Mouse (Mus musculus): ENCODE data around the gene Fancd2os. TPM values are rescaled to one million over a fixed set of nuclear protein-coding genes. Genes with fewer than 3 reads are reported as not detected.

The Fancd2os gene
- polyA plus RNA-seq, 1 experiment from 2014 or later = not detected

DNA sequence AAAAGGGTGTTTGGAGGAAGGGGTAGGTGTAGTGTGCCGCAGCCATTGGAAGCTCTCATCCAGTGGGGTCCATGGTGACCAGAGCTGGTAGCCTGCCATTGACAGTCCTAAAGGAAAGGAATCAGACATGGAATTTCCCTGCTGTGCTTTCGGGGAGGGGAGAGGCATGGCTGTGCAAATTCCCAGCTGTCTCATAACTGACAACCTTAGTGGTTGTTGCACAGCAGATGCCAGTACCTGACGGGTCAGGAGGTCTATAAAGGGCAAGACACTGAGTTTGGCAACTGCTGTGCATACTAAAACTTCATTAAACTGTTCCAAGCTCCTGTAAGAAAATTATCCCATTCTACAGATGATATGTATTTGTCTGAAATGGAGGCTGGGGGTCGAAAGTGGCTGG, 2.6 kb downstream of the Fancd2os start:
- ATAC-seq (ENCODE audit: low read depth) = no peak
- Histone ChIP-seq H3K4me2 (ENCODE audit: low read depth, low read length) (no peak overlapping the region), H3K4me1 (ENCODE audit: control insufficient read depth, low read depth, low read length) (peaks cover 4% of the 10 kb centered on the region; the same call in 1 of the 2 replicates), H3K4me3 (ENCODE audit: low read depth, low read length) (no peak overlapping the region), H3K36me3 (ENCODE audit: control insufficient read depth, insufficient read depth) (no peaks in the 10 kb centered on the region), H3K27me3 (ENCODE audit: control insufficient read depth, insufficient read depth, low read depth, low read length) (no peaks in the 10 kb centered on the region), H3K9me3 (replicated peaks; ENCODE audit: control insufficient read depth, low read length) (no peaks in the 10 kb centered on the region), H3K27ac (ENCODE audit: low read length) (no peak overlapping the region), H3K9ac (ENCODE audit: low read depth, low read length) (no peak overlapping the region)
- 76% methylated on average over 4 of the region's 4 CpGs for WGBS (ENCODE audit: insufficient replicate concordance)

DNA sequence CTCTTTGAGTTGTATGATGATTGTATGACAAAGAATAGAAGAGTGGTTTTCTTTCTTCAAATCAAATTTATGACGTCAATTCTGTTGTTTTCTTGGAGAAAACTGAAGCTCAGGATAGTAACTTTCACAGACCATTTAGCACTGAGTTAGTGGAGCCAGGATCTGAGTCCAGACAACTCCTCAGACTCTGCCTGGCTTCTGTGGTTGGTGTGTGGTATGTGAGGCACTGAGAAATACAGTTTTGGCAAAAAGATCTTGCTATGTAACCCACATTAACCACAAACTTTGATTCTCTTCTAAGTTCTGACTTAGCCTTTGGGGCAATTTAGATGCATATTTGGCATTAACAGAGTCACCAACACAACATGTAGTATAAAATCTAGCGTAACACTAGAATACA, 7.9 kb downstream of the Fancd2os start:
- H3K9ac ChIP-seq (ENCODE audit: low read depth, low read length) = no peak overlapping the region
- H3K9me3 ChIP-seq (replicated peaks; ENCODE audit: control insufficient read depth, low read length) = no peaks in the 10 kb centered on the region
- no peak overlapping the region for H3K4me2 ChIP-seq (ENCODE audit: low read depth, low read length)
- no peaks in the 10 kb centered on the region for H3K4me1 ChIP-seq (ENCODE audit: control insufficient read depth, low read depth, low read length)
- 82% methylated on average over 2 of the region's 2 CpGs for WGBS (ENCODE audit: insufficient replicate concordance)
- no peak overlapping the region for H3K4me3 ChIP-seq (ENCODE audit: low read depth, low read length)
- H3K36me3 ChIP-seq (ENCODE audit: control insufficient read depth, insufficient read depth) = no peaks in the 10 kb centered on the region
- H3K27me3 ChIP-seq (ENCODE audit: control insufficient read depth, insufficient read depth, low read depth, low read length) = no peaks in the 10 kb centered on the region
- H3K27ac ChIP-seq (ENCODE audit: low read length) = no peak overlapping the region
- ATAC-seq (ENCODE audit: low read depth) = no peak

DNA sequence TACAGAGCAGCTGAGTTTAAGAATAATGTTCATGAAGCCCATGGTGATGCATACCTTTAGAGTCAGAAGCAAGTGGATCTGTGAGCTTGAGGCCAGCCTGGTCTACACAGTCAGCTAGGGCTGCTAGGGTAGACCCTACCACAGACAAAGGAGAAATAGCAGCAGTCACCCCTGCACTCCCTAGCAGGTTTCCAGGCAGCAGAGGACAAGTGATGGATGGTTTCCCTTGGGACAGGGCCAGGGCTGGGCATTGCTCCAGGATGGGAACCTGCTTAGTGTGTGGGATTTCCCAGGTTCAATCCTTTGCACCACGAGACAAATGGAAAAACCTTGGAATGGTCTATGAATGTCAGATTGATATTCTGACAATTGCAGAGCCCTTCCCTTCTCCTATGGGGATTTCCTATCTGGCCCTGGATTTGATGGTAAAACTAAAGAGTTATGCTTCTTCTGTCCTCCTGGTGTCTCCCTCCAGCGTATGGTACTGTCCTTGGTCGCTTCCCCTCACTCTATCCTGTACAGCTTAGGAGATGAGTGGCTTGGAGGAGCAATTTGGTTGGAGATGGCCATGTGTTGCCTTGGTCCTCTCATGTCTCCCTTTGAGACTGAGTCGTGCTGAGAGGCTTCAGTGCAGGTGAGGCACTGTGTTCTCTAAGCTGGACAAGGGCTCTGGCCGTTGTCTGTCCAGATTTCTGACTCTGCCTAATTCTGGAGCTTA, 13.9 kb downstream of the Fancd2os start:
- Histone ChIP-seq H3K27me3 (ENCODE audit: control insufficient read depth, insufficient read depth, low read depth, low read length) (no peaks in the 10 kb centered on the region), H3K9me3 (replicated peaks; ENCODE audit: control insufficient read depth, low read length) (no peaks in the 10 kb centered on the region), H3K36me3 (ENCODE audit: control insufficient read depth, insufficient read depth) (no peaks in the 10 kb centered on the region; the same call in 1 of the 2 replicates), H3K4me3 (ENCODE audit: low read depth, low read length) (no peak overlapping the region), H3K4me1 (ENCODE audit: control insufficient read depth, low read depth, low read length) (no peaks in the 10 kb centered on the region), H3K9ac (ENCODE audit: low read depth, low read length) (no peak overlapping the region), H3K4me2 (ENCODE audit: low read depth, low read length) (no peak overlapping the region), H3K27ac (ENCODE audit: low read length) (no peak overlapping the region)
- 74% methylated on average over 5 of the region's 5 CpGs for WGBS (ENCODE audit: insufficient replicate concordance)
- 0 out of 2 replicates have a peak, but pooled peaks have one; percentile 13 for ATAC-seq (ENCODE audit: low read depth)

DNA sequence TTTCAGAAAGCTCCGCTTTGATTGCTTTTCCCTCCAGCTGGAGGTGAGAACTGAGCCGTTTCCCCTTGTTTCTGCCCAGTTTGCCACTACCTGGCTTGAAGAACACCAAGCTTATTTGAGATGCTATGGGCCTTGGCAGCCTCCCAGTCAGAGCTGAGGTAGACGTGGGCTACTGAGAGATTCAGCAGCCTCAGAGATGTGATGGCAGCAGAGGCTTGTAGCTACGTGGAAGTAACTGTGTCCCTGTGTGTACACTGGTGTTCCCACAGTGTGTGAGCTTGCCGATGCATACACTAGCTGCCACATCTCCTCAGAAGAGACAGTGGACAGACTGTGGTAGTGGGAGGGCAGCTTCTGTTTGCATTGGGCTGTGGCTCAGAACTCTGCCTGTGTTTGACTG, 15.4 kb downstream of the Fancd2os start:
- Histone ChIP-seq H3K9me3 (replicated peaks; ENCODE audit: control insufficient read depth, low read length) (no peaks in the 10 kb centered on the region), H3K4me2 (ENCODE audit: low read depth, low read length) (no peak overlapping the region), H3K27ac (ENCODE audit: low read length) (no peak overlapping the region), H3K27me3 (ENCODE audit: control insufficient read depth, insufficient read depth, low read depth, low read length) (no peaks in the 10 kb centered on the region), H3K9ac (ENCODE audit: low read depth, low read length) (no peak overlapping the region), H3K4me1 (ENCODE audit: control insufficient read depth, low read depth, low read length) (no peaks in the 10 kb centered on the region), H3K4me3 (ENCODE audit: low read depth, low read length) (no peak overlapping the region), H3K36me3 (ENCODE audit: control insufficient read depth, insufficient read depth) (no peaks in the 10 kb centered on the region; the same call in 1 of the 2 replicates)
- no peak for ATAC-seq (ENCODE audit: low read depth)
- 76% methylated on average over 5 of the region's 5 CpGs for WGBS (ENCODE audit: insufficient replicate concordance)

DNA sequence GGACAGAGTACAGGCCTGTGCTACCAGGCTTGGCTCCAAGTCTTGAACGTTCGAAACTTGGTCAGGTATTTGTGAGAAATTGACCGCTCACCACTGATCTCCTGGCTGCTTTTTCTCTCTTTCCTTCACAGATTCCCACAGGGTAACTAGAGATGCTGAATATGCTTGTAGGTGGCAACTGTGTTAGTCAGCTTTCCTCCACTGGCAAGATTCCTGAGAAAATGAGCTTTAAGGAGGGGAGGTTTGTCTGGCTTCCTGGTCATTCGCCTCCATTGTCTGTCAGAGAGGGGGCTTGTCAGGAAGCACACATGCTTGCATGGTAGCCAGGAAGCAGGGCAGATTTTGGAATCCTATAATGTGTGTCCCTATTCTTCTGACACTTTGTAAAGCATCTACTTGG, 17.5 kb downstream of the Fancd2os start:
- ATAC-seq (ENCODE audit: low read depth) = no peak
- H3K27ac ChIP-seq (ENCODE audit: low read length) = no peak overlapping the region

DNA sequence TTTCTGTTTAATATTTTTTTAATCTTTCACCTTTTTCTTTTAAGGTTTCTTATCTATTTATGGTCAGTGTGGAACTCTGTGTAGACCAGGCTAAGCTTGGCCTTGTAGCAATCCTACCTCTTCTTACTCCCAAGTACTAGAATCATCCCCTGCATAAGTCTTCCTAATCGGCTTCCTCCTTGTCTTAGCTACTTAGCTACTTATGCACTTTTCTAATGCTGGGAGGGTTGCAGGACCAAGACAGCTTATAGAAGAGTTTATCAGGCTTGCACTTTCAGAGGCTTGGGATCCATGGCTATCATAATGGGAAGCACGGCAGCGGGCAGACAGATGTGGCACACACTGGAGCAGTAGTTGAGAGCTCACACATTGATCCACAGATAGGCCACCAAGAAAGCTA, 21.2 kb downstream of the Fancd2os start:
- no peaks in the 10 kb centered on the region for H3K4me1 ChIP-seq (ENCODE audit: control insufficient read depth, low read depth, low read length)
- H3K4me3 ChIP-seq (ENCODE audit: low read depth, low read length) = no peak overlapping the region
- peaks cover 5% of the 10 kb centered on the region for H3K36me3 ChIP-seq (ENCODE audit: control insufficient read depth, insufficient read depth)
- no peak overlapping the region for H3K4me2 ChIP-seq (ENCODE audit: low read depth, low read length)
- WGBS (ENCODE audit: insufficient replicate concordance) = 81% methylated on average over 3 of the region's 3 CpGs
- H3K9ac ChIP-seq (ENCODE audit: low read depth, low read length) = no peak overlapping the region
- no peak for ATAC-seq (ENCODE audit: low read depth)
- no peak overlapping the region for H3K27ac ChIP-seq (ENCODE audit: low read length)
- H3K9me3 ChIP-seq (replicated peaks; ENCODE audit: control insufficient read depth, low read length) = no peaks in the 10 kb centered on the region
- H3K27me3 ChIP-seq (ENCODE audit: control insufficient read depth, insufficient read depth, low read depth, low read length) = no peaks in the 10 kb centered on the region

More for the DNA sequence above, 17.5 kb downstream of the Fancd2os start:
- H3K9ac ChIP-seq (ENCODE audit: low read depth, low read length) = no peak overlapping the region
- H3K4me1 ChIP-seq (ENCODE audit: control insufficient read depth, low read depth, low read length) = no peaks in the 10 kb centered on the region
- no peaks in the 10 kb centered on the region; the same call in 1 of the 2 replicates for H3K36me3 ChIP-seq (ENCODE audit: control insufficient read depth, insufficient read depth)
- H3K27me3 ChIP-seq (ENCODE audit: control insufficient read depth, insufficient read depth, low read depth, low read length) = no peaks in the 10 kb centered on the region
- no peaks in the 10 kb centered on the region for H3K9me3 ChIP-seq (replicated peaks; ENCODE audit: control insufficient read depth, low read length)
- no peak overlapping the region for H3K4me3 ChIP-seq (ENCODE audit: low read depth, low read length)
- no peak overlapping the region for H3K4me2 ChIP-seq (ENCODE audit: low read depth, low read length)
- 83% methylated on average over 4 of the region's 4 CpGs for WGBS (ENCODE audit: insufficient replicate concordance)

DNA sequence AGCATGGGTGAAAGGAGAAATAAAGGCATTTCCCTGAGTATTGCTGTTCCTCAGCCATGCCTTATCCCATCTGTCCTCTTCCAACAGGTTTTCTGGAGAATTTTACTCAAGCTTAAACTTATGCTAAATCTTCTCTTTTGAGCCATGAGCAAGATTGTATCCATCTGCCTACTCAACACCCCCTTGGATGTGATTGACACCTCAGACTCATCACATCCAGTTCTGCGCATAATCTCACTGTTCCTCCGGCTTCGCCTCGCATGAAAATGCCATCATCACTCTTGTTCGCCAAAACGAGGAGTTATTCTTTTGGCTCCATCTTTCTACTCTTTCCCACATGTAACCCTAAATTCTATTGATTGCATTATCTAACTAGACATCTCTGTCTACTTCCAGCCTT, 24.5 kb downstream of the Fancd2os start:
- H3K36me3 ChIP-seq (ENCODE audit: control insufficient read depth, insufficient read depth) = peaks cover 8% of the 10 kb centered on the region
- 90% methylated on average over 6 of the region's 6 CpGs for WGBS (ENCODE audit: insufficient replicate concordance)

DNA sequence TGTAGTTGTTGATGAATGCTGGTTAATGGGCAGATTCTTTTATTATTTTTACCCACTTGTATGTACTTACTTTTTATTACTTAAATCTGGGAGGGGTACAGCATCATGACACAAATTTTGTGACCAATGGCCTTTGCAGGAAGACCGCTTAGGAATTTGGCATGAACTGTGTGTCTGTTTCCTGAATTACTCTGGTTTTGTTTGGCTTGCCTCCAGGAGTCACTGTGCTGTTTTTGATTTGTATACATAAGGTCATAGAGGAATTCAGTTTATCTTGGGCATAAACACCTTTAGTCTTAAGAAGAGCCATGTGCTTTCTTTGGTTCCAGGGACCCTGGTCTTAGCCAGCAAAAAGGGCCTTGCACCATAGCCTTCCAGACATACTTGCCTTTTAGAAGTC, 36.0 kb downstream of the Fancd2os start:
- no peak overlapping the region for H3K27ac ChIP-seq (ENCODE audit: low read length)
- peaks cover 11% of the 10 kb centered on the region; the same call in 1 of the 2 replicates for H3K36me3 ChIP-seq (ENCODE audit: control insufficient read depth, insufficient read depth)
- WGBS (ENCODE audit: insufficient replicate concordance) = 76% methylated on average over 1 of the region's 1 CpGs
- H3K9ac ChIP-seq (ENCODE audit: low read depth, low read length) = no peak overlapping the region
- H3K4me1 ChIP-seq (ENCODE audit: control insufficient read depth, low read depth, low read length) = no peaks in the 10 kb centered on the region
- H3K9me3 ChIP-seq (replicated peaks; ENCODE audit: control insufficient read depth, low read length) = no peaks in the 10 kb centered on the region
- H3K4me2 ChIP-seq (ENCODE audit: low read depth, low read length) = no peak overlapping the region
- no peak for ATAC-seq (ENCODE audit: low read depth)
- H3K4me3 ChIP-seq (ENCODE audit: low read depth, low read length) = no peak overlapping the region
- H3K27me3 ChIP-seq (ENCODE audit: control insufficient read depth, insufficient read depth, low read depth, low read length) = no peaks in the 10 kb centered on the region

More for the DNA sequence above, 24.5 kb downstream of the Fancd2os start:
- Histone ChIP-seq H3K4me1 (ENCODE audit: control insufficient read depth, low read depth, low read length) (no peaks in the 10 kb centered on the region), H3K4me3 (ENCODE audit: low read depth, low read length) (no peak overlapping the region), H3K9ac (ENCODE audit: low read depth, low read length) (no peak overlapping the region), H3K9me3 (replicated peaks; ENCODE audit: control insufficient read depth, low read length) (no peaks in the 10 kb centered on the region), H3K27me3 (ENCODE audit: control insufficient read depth, insufficient read depth, low read depth, low read length) (no peaks in the 10 kb centered on the region), H3K27ac (ENCODE audit: low read length) (no peak overlapping the region), H3K4me2 (ENCODE audit: low read depth, low read length) (no peak overlapping the region)
- ATAC-seq (ENCODE audit: low read depth) = no peak

DNA sequence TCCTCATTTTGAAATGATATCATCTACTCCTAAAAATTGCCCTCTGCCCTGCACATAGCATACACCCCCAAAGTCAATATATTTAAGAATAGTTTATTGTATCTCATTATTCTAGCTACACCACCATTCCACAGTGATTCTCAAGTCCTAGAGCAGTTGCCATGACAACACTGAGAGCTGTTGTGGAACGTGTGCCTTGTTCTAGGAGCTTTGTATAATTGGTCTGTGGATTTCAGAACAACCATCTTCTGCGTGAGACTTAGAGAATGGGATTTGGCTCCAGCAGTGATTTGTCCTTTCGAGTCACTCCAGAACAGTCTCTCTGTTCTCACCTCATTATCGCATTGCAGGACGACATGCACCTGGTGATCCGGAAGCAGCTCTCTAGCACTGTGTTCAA, 40.8 kb downstream of the Fancd2os start:
- H3K36me3 ChIP-seq (ENCODE audit: control insufficient read depth, insufficient read depth) = peaks cover 5% of the 10 kb centered on the region
- H3K27ac ChIP-seq (ENCODE audit: low read length) = no peak overlapping the region
- no peak for ATAC-seq (ENCODE audit: low read depth)
- no peak overlapping the region for H3K9ac ChIP-seq (ENCODE audit: low read depth, low read length)
- WGBS (ENCODE audit: insufficient replicate concordance) = 79% methylated on average over 6 of the region's 6 CpGs
- no peak overlapping the region for H3K4me3 ChIP-seq (ENCODE audit: low read depth, low read length)
- no peak overlapping the region for H3K4me2 ChIP-seq (ENCODE audit: low read depth, low read length)
- no peaks in the 10 kb centered on the region for H3K9me3 ChIP-seq (replicated peaks; ENCODE audit: control insufficient read depth, low read length)
- H3K27me3 ChIP-seq (ENCODE audit: control insufficient read depth, insufficient read depth, low read depth, low read length) = no peaks in the 10 kb centered on the region
- H3K4me1 ChIP-seq (ENCODE audit: control insufficient read depth, low read depth, low read length) = no peaks in the 10 kb centered on the region
